Mouse (Mus musculus): ENCODE data around the gene Tbc1d22a.

DNA sequence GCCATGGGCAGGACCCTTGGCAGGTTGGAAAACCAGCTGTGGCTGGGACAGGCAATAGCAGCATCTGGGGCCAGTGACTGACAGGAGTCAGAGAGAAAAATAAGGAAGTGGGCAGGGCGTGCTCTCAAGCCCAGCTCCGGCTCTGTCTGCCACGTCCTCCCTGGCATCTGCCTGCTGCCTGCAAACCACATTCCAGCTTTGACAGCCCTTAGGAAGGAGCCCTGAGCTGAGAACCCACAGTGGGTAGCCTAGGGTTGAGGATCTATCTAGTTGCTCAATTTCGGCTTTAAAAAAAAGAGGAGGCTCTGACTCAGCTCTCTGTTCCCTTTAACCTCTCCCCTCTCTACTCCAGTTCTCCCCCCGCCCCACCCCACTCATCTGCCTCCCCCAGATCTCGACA is 11.6 kb upstream of the Tbc1d22a start:
- TF ChIP-seq POLR2A (IDR thresholded peaks at IDR 0.05; ENCODE audit: borderline replicate concordance, control insufficient read depth, low read depth, low read length) (no peak), CTCF (IDR thresholded peaks at IDR 0.05; ENCODE audit: control insufficient read depth, insufficient read depth, low read length) (no peak)

Measured in bone marrow, adult 2 months (tissue).